Mouse (Mus musculus) erythroblast, adult 5-6 weeks (primary cell): Measurements from ENCODE around the gene Hoxd9. TPM values are rescaled to one million over a fixed set of nuclear protein-coding genes. Genes with fewer than 3 reads are reported as not detected.

Experiments
- ATAC-seq: replicated peaks from 2 replicates; pipeline ENCODE4 v1.8.0; 2016; ENCODE audit warnings: moderate number of reproducible peaks, mild to moderate bottlenecking, moderate TSS enrichment, inconsistent platforms; ENCODE audit not compliant: poor library complexity, low FRiP score, severe bottlenecking
- total RNA-seq, 2 experiments: library from RNA; stranded (forward) in 1 of 2; stranded (reverse) in 1 of 2; fragments of 150-400 nt in 1 of 2; fragments of 200-764, 138-1000 nt in 1 of 2; gene quantifications; 2 replicates each; pipeline versions ENCODE4 v1.2.3 to v1.2.4; 2015 to 2017; ENCODE audit warnings: low replicate concordance in 2 of 2

The Hoxd9 gene
- total RNA-seq, 2 experiments from 2014 or later: not detected

DNA sequence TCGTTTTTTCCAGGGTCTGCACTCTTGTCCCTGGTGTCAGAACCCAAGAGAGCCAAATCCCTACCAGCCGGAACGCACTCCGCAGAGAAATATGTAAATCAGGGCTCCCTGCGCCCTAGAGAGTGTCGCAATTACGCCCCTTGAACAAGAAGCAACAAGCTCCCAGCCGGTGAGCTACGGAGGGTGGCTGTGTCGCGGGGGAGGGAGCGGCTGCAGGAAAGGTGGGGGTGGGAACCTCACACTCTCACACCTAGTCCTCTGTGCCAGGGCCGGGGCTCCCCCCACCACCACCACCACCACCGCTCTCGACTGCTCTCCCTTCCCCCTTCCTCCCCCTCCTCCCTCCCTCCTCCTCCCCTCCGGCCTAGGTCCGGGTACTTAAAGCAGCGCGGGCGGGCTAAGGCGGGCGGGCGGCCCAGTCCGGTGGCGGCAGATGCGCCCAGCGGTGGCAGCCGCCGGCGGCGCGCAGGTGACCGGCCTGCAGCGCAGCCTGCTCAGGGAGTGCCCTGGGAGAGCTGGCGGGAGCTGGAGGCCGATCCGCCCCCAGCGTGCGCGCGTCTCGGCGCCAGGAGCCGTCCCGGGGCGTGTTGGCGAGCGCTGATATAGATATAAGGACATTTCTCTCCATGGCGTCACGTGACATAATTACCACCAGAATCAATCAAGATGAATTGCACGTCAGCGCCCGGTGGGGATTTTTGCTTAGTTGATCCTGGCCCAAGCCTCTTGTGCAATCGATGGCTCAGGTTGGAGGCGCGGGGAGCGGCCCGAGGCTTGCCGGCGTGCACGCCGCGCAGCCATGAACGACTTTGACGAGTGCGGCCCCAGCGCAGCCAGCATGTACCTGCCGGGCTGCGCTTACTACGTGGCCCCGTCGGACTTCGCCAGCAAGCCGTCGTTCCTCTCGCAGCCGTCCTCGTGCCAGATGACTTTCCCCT, 15.7 kb upstream of the Hoxd9 start:
- ATAC-seq: no peak

GRCm38 (mm10) chr2:74682796-74683195, 14.7 kb upstream of the Hoxd9 start:
- ATAC-seq: no peak

- ATAC-seq: no peak
Observed at GRCm38 (mm10) chr2:74683471-74683951, 14.0 kb upstream of the Hoxd9 start.

- no peak for ATAC-seq
Observed at GRCm38 (mm10) chr2:74684106-74684505, 13.4 kb upstream of the Hoxd9 start.

DNA sequence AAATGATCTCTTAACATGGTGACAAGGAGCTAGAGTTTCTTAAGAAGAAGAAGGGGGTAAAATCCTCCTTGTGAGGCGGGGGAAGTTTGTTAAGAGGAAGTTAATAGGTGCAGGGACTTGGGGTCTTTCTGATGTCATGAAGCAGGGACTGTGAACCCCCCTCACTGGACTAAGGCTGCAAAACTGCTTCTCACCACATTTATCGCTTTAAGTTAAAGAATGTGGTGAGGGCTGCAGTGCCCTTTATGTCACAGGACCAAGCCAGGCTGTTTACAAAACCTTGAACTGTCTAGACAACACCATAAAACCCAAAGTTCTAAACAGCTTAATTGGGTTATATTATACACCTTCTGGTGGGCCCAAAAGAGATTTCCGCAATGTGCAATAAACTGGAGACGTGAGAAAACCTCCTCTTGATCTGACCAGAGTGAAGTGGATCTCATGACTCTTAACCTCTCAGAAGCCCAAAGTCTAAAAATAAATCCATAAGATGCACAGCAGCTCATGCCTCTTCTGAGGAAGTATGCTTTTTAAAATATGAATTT, 12.4 kb upstream of the Hoxd9 start:
- ATAC-seq: no peak

- no peak for ATAC-seq
Observed at GRCm38 (mm10) chr2:74686301-74686987, 11.1 kb upstream of the Hoxd9 start.

DNA sequence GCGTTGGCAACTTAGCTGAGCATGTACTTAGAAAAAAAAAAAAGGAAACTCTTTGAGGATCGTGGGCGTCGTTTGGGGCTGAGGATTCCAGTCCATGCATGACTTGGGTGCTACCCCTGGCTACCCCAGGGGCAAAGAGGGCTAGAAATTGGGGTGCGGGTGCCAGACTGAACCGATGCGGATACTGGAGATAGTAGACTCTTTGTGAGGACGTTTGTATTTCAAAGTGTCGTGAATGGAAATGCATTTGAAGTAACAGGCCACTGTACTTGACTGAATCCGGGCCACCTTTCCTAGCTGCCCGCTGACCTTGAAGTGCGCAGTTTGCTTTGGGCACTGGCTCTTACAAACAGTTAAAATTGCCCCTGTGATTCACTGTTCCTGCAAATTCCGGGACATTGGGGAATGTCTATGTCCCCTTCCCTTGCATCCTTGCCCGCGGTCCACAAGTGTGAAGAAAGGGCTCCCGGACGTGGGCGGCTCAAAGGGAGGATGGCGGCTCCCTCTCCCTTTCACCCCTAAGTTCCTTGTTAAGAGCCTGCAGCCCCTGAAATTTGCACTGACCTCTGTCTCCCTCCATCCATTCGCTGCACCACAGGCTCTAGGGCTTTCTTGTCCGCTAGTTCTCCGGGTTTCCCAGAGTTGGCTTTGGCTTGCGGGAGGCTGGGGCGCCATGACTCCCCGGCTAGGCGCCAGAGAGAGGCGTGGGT, 10.4 kb upstream of the Hoxd9 start:
- no peak for ATAC-seq

DNA sequence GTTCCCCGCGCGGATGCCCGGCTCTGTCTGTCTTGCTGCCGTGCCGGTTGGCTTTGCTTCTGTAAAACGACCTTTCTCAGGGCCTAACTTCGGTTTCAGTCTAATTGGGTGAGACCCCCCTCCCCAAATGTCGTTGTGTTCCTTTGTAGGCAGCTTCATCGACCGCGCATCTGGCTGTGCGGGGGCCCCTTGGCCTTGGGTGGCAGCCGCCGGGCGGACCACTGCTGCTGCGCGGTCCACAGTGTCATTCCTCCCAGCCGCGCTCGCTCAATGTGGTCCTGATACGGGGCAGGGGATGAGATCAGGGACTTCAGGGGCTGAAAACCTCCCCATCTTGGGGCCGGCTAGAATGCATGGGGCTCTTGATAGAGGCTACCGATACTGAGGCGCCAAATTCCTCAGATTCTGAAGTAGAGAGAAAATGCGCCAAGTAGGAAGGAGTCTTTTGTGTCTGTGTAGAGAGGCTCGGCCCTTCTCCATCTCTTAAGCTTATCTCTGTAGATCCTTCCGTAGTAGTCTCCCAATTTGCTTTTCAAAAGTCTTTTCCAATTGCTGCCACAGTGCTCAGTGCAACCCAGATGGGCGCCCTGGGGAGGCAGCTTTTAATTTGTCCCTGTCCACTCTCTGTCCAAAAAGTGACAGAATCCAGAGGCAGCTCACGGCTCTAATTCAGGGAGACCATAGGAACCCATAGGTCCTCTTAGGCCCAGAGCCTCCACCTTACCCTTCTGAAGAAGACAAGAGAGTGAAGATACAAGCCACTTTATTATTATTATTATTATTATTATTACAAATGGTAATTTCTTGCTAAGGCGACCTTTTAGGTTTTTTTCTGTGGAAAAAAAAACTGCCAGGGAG, 9.6 kb upstream of the Hoxd9 start:
- no peak for ATAC-seq

DNA sequence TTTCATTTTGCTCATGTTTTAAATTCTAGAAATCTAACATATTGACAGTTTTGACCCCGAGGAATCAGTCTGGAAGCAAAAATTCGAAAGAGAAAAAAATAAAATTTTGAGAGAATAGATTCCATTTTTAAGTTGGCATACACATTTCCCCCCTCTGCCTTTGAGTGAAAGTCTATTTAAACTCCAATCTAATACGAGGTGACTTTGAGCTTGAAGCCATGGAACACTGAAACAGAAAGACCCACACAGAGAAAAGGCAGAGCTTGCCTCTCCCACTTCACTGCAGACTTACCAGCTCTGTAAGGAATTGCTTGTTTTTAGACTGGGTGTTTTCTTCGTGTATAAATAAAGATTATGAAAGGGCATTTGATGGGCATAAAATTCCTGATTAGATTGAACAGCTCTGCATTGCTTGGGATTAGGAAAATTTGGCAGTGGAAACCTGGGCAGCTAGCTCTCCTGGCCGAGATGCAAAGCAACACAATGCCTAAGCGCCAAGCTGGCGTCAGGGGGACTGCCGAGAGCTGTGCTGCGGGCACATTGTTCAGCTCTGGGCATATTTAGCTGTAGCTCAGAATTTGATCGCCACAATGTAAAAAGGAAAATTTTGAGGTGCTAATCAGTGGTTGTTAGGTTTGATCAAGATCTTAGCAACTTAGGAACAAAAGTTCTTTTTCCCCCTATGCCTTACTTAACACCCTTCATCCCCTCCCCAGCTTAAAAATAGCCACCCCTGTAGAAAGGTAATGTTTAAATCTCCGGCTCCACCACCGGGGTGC, 8.5 kb upstream of the Hoxd9 start:
- no peak for ATAC-seq

DNA sequence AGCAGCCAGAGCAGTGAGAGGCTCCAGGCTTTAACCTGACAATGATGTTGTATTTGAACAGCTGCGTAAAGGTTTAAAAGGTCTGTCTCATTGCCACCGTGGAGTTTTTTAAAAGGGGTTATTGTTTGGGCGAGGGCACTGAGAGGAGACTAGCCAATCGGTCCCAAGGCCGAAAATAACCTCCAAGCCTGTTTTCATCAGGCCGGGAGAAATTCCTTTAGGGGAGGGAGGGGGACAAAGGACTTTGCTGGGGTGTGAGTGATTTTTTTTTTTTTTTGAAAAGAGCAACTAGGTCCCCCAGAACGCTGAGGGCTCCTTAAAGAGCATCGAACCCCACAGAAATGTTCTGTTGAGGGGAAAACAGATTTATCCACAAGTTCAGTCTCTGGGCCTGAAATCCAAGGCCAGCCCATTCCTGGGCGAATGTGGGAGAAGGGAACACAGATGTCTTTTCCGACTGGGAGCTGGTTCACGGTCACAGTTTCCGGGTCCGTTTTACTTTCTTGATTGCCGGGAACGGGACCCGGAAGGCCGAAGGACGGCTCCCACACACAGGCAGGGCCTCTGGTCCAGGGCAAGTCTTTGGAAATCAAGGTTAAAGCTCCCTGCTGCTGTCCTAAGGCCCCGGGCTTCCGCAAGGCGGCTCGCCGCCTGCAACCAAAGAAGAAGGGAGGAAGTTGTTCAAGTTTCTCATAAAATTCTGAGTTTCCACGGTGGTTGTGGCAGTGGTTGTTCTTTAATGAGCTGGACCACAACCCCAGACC, 7.8 kb upstream of the Hoxd9 start:
- ATAC-seq: no peak

DNA sequence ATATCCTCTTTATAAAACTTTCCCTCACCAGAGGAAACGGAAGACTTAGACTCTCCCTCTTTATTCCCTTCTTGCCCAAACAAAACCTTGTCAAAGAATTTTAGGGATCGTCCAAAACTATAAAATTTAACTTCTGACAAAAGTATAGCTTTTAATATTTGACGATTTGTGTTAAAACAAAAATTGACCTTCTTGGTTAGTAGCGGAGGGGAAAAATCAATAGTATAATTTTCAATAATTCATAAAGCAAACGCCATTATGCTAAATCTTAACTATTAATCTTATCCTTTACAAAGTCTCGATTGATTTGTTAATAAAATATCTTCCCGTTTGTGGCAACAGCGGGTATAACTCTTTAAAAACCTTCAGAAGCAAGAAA, 7.2 kb upstream of the Hoxd9 start:
- no peak for ATAC-seq

DNA sequence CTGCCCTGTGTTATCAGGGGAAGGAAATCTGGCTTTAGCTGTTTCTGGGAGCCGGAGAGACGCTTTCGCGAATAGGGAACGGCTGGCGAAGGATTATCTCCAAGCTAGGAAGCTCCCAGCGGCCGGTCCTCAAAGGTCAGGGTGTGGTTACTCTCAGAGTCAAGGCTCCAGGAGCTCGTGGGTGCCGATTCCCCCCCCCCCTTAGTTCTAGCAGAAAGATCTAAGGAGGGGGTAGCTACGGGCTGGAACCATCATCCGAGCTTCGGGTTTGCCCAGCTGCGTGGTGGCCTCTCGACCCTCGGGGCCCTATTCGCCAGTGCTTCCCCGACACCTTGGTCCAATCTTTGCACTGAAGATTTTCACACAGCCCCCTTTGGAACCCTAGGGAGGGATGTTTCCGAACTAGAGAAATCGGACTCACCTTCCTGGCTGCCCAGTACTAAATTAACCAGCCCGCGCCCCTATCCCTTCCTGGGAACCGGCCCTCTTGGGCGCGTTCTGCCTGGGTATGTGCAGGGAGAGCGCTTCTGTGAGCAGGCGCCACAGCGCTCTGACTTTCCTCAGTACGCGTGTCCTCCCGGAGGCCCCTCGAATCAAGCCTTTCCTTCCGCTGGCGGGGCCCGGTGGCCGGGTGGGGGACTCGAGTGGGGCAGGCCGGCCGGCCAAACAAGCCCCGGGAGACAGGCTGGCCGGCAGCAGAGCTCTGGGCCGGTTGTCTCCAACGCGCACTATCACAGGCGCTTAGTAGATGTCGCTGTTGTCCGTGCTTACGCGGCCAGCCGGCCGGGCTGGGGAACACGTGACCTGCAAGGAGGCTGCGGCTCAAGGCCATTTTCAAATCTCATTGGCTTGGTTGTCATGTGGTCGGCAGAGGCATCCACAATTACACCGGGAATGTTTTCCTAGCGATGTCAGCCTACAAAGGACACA, 6.2 kb upstream of the Hoxd9 start, which contains the start of gene Hoxd10:
Hoxd10 (plus strand) TSS at position 903 of the 930 bp plus-strand sequence.
- no peak for ATAC-seq

DNA sequence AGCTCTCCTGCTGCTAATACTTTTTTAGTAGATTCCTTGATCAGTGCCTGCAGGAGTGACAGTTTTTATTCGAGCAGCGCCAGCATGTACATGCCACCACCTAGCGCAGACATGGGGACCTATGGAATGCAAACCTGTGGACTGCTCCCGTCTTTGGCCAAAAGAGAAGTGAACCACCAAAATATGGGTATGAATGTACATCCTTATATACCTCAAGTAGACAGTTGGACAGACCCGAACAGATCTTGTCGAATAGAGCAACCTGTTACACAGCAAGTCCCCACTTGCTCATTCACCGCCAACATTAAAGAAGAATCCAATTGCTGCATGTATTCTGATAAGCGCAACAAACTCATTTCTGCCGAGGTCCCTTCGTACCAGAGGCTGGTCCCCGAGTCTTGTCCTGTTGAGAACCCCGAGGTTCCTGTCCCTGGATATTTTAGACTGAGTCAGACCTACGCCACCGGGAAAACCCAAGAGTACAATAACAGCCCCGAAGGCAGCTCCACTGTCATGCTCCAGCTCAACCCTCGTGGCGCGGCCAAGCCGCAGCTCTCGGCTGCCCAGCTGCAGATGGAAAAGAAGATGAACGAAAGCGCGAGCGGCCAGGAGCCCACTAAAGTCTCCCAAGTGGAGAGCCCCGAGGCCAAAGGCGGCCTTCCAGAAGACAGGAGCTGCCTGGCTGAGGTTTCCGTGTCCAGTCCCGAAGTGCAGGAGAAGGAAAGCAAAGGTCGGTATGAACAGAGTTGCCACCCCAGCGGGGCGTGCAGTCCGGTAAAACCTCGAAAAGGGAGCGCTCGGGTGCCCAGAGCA, 5.3 kb upstream of the Hoxd9 start:
- ATAC-seq: no peak

- no peak for ATAC-seq
Observed at GRCm38 (mm10) chr2:74692808-74693431, 4.6 kb upstream of the Hoxd9 start.

DNA sequence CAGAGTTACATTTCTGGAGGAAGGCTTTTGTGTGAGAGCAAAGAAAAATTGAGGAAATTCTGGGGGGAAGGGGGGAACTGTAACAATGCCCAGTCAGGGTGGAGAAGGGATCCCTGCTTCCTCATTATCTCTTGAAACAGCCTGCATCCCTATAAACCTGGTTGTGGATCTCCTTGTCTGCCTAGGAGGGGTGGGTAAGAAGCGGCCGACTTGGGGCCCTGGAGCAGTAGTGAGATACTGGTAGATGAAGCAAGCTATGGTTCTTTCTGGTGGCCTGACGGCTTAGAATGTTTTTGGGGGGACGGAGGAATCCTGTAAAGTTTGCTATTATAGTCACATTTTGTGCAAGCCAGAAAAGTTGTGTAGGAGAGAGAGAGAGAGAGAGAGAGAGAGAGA, 4.1 kb upstream of the Hoxd9 start:
- no peak for ATAC-seq
